Mouse (Mus musculus) erythroblast, embryonic 14.5 days (primary cell): Measurements from ENCODE around the gene Cadm1. TPM values are rescaled to one million over a fixed set of nuclear protein-coding genes. Genes with fewer than 3 reads are reported as not detected.

Experiments used
- H3K27me3 ChIP-seq: 2 replicates; pipeline ENCODE4 v1.6.1; 2012; ENCODE audit warnings: inconsistent platforms; ENCODE audit not compliant: control insufficient read depth
- H3K36me3 ChIP-seq: 2 replicates; pipeline ENCODE4 v1.6.1; 2012; ENCODE audit warnings: mild to moderate bottlenecking, inconsistent platforms; ENCODE audit not compliant: control insufficient read depth
- H3K4me1 ChIP-seq: 2 replicates; pipeline ENCODE4 v1.6.1; 2012; ENCODE audit warnings: inconsistent platforms; ENCODE audit not compliant: control insufficient read depth
- H3K4me3 ChIP-seq: replicated peaks from 2 replicates; pipeline ENCODE3; 2012; ENCODE audit warnings: moderate library complexity, mild to moderate bottlenecking, inconsistent platforms
- H3K9me3 ChIP-seq: 2 replicates; pipeline ENCODE4 v1.6.1; 2012; ENCODE audit warnings: low read length, inconsistent platforms, mixed read lengths; ENCODE audit not compliant: control insufficient read depth
- GATA1 ChIP-seq: IDR thresholded peaks from 2 replicates; pipeline ENCODE4 v1.6.1; 2012; ENCODE audit warnings: low read length, inconsistent platforms, mixed read lengths
- TAL1 ChIP-seq: IDR thresholded peaks from 3 replicates; pipeline ENCODE4 v1.6.1; 2012; ENCODE audit warnings: low read length, inconsistent platforms, mixed read lengths
- polyA plus RNA-seq: library from polyadenylated mRNA; stranded (reverse); fragments of >175 nt; gene quantifications from 2 replicates; pipeline ENCODE4 v1.2.3, GENCODE M21; 2012

The Cadm1 gene
- polyA plus RNA-seq, 1 experiment: 0.07 TPM

- Histone ChIP-seq H3K4me1 (no peaks in the 10 kb centered on the region), H3K27me3 (no peaks in the 10 kb centered on the region), H3K9me3 (no peaks in the 10 kb centered on the region), H3K36me3 (no peaks in the 10 kb centered on the region), H3K4me3 (no peak overlapping the region)
- TF ChIP-seq TAL1 (no peak), GATA1 (no peak)
Observed at GRCm38 (mm10) chr9:47801242-47801641, 271.3 kb downstream of the Cadm1 start.

- no peak for TF ChIP-seq TAL1
- no peak for TF ChIP-seq GATA1
- no peaks in the 10 kb centered on the region for H3K27me3 ChIP-seq
- no peak overlapping the region for H3K4me3 ChIP-seq
- no peaks in the 10 kb centered on the region for H3K36me3 ChIP-seq
- H3K9me3 ChIP-seq: no peaks in the 10 kb centered on the region
- no peaks in the 10 kb centered on the region for H3K4me1 ChIP-seq
Observed at GRCm38 (mm10) chr9:47802527-47802926, 272.6 kb downstream of the Cadm1 start.

- Histone ChIP-seq H3K27me3 (no peaks in the 10 kb centered on the region), H3K4me1 (no peaks in the 10 kb centered on the region), H3K9me3 (no peaks in the 10 kb centered on the region), H3K4me3 (no peak overlapping the region), H3K36me3 (no peaks in the 10 kb centered on the region)
- TF ChIP-seq TAL1 (no peak), GATA1 (no peak)
Observed at GRCm38 (mm10) chr9:47803531-47804105, 273.6 kb downstream of the Cadm1 start.

- no peak for TF ChIP-seq TAL1
- TF ChIP-seq GATA1: no peak
- no peaks in the 10 kb centered on the region for H3K36me3 ChIP-seq
- no peaks in the 10 kb centered on the region for H3K27me3 ChIP-seq
Observed at GRCm38 (mm10) chr9:47805658-47806057, 275.7 kb downstream of the Cadm1 start.

GRCm38 (mm10) chr9:47825668-47826067 lies 295.7 kb downstream of the Cadm1 start:
- no peak overlapping the region for H3K4me3 ChIP-seq
- H3K36me3 ChIP-seq: no peaks in the 10 kb centered on the region
- H3K9me3 ChIP-seq: no peaks in the 10 kb centered on the region
- H3K4me1 ChIP-seq: no peaks in the 10 kb centered on the region
- H3K27me3 ChIP-seq: no peaks in the 10 kb centered on the region
- TF ChIP-seq GATA1: no peak
- no peak for TF ChIP-seq TAL1

More at GRCm38 (mm10) chr9:47805658-47806057, 275.7 kb downstream of the Cadm1 start:
- Histone ChIP-seq H3K4me1 (no peaks in the 10 kb centered on the region), H3K4me3 (no peak overlapping the region), H3K9me3 (no peaks in the 10 kb centered on the region)

GRCm38 (mm10) chr9:47828762-47829161 lies 298.8 kb downstream of the Cadm1 start:
- Histone ChIP-seq H3K9me3 (no peaks in the 10 kb centered on the region), H3K4me3 (no peak overlapping the region), H3K36me3 (no peaks in the 10 kb centered on the region), H3K27me3 (no peaks in the 10 kb centered on the region), H3K4me1 (no peaks in the 10 kb centered on the region)
- no peak for TF ChIP-seq GATA1
- no peak for TF ChIP-seq TAL1

- H3K36me3 ChIP-seq: no peaks in the 10 kb centered on the region
- H3K4me1 ChIP-seq: no peaks in the 10 kb centered on the region
- no peaks in the 10 kb centered on the region for H3K9me3 ChIP-seq
- no peak for TF ChIP-seq TAL1
- TF ChIP-seq GATA1: no peak
- no peaks in the 10 kb centered on the region for H3K27me3 ChIP-seq
- H3K4me3 ChIP-seq: no peak overlapping the region
Observed at GRCm38 (mm10) chr9:47829204-47829603, 299.2 kb downstream of the Cadm1 start.

- Histone ChIP-seq H3K27me3 (no peaks in the 10 kb centered on the region), H3K9me3 (no peaks in the 10 kb centered on the region), H3K4me1 (no peaks in the 10 kb centered on the region), H3K4me3 (no peak overlapping the region), H3K36me3 (no peaks in the 10 kb centered on the region)
- TF ChIP-seq TAL1: no peak
- no peak for TF ChIP-seq GATA1
Observed at GRCm38 (mm10) chr9:47829846-47830245, 299.9 kb downstream of the Cadm1 start.

- H3K4me3 ChIP-seq: no peak overlapping the region
- H3K27me3 ChIP-seq: no peaks in the 10 kb centered on the region
- H3K9me3 ChIP-seq: no peaks in the 10 kb centered on the region
- H3K4me1 ChIP-seq: no peaks in the 10 kb centered on the region
- H3K36me3 ChIP-seq: no peaks in the 10 kb centered on the region
- TF ChIP-seq TAL1: no peak
- TF ChIP-seq GATA1: no peak
Observed at GRCm38 (mm10) chr9:47831412-47831811, 301.4 kb downstream of the Cadm1 start.

- Histone ChIP-seq H3K27me3 (no peaks in the 10 kb centered on the region), H3K4me1 (no peaks in the 10 kb centered on the region), H3K9me3 (no peaks in the 10 kb centered on the region), H3K36me3 (no peaks in the 10 kb centered on the region), H3K4me3 (no peak overlapping the region)
- TF ChIP-seq GATA1 (no peak), TAL1 (no peak)
Observed at GRCm38 (mm10) chr9:47838170-47838569, 308.2 kb downstream of the Cadm1 start.
